Mouse (Mus musculus): ENCODE data around the gene Rmnd5b. TPM values are rescaled to one million over a fixed set of nuclear protein-coding genes. Genes with fewer than 3 reads are reported as not detected.

Gene Rmnd5b
- polyA plus RNA-seq (2012; fragmentation: generic; extraction: Trizol), result 27.4 TPM
- long read RNA-seq, experiment 1, transcript Rmnd5b-201 (10 exons, 1,946 nt), result major isoform, 75 of 82 reads
- long read RNA-seq, experiment 1, partial matches to known transcripts, result 1 of 82 reads
- long read RNA-seq, experiment 1, other reads (novel, unspliced or antisense), result 6 of 82 reads
- long read RNA-seq, experiment 2, transcript Rmnd5b-201 (10 exons, 1,946 nt), result major isoform, 236 of 272 reads
- long read RNA-seq, experiment 2, partial matches to known transcripts, result 2 of 272 reads
- long read RNA-seq, experiment 2, other reads (novel, unspliced or antisense), result 34 of 272 reads

GRCm38 (mm10) chr11:51635525-51636322 is at the start of gene Rmnd5b:
Gene Rmnd5b (minus strand): TSS chr11:51635896.
- H3K4me3 ChIP-seq (ENCODE audit: insufficient read depth, poor library complexity, severe bottlenecking), result peak within 1 kb of the TSS; percentile 59

GRCm38 (mm10) chr11:51681976-51682374 is 46.3 kb upstream of the Rmnd5b start:
- TF ChIP-seq FOSL1 (IDR thresholded peaks at IDR 0.05; ENCODE audit: insufficient read depth, low read length, poor library complexity, severe bottlenecking) (no peak), MYOG (IDR thresholded peaks at IDR 0.05; ENCODE audit: control insufficient read depth, extremely low read depth, insufficient read length) (no peak), MAX (IDR thresholded peaks at IDR 0.05) (no peak), CEBPB (IDR thresholded peaks at IDR 0.05; ENCODE audit: low read depth) (no peak), CTCF (IDR thresholded peaks at IDR 0.05; ENCODE audit: control insufficient read depth, insufficient read depth, insufficient read length) (no peak)
- H3K4me3 ChIP-seq (ENCODE audit: insufficient read depth, poor library complexity, severe bottlenecking), result no peak overlapping the region
- no peaks in the 10 kb centered on the region for H3K27me3 ChIP-seq (ENCODE audit: control insufficient read depth, insufficient read depth, insufficient read length)
- H3K79me3 ChIP-seq (ENCODE audit: low read depth), result no peaks in the 10 kb centered on the region
- H3K36me3 ChIP-seq (ENCODE audit: control insufficient read depth, insufficient read depth), result peaks cover 15% of the 10 kb centered on the region
- peak overlapping the region; percentile 14 for H3ac ChIP-seq (ENCODE audit: control insufficient read depth, insufficient read length, low read depth)
- H3K79me2 ChIP-seq (ENCODE audit: control insufficient read depth, insufficient read depth), result peaks cover 6% of the 10 kb centered on the region

More at GRCm38 (mm10) chr11:51635525-51636322, at the start of gene Rmnd5b:
- peaks cover 2% of the 10 kb centered on the region for H3K79me3 ChIP-seq (ENCODE audit: low read depth)
- H3ac ChIP-seq (ENCODE audit: control insufficient read depth, insufficient read length, low read depth), result peak within 1 kb of the TSS; percentile 66
- H3K27me3 ChIP-seq (ENCODE audit: control insufficient read depth, insufficient read depth, insufficient read length), result no peaks in the 10 kb centered on the region
- peaks cover 25% of the 10 kb centered on the region for H3K79me2 ChIP-seq (ENCODE audit: control insufficient read depth, insufficient read depth)
- no peaks in the 10 kb centered on the region for H3K36me3 ChIP-seq (ENCODE audit: control insufficient read depth, insufficient read depth)
- TF ChIP-seq MAX (IDR thresholded peaks at IDR 0.05) (peak; percentile 73), MYOG (IDR thresholded peaks at IDR 0.05; ENCODE audit: control insufficient read depth, extremely low read depth, insufficient read length) (no peak), USF1 (IDR thresholded peaks at IDR 0.05; ENCODE audit: low read depth) (no peak)

- peaks cover under 1% of the 10 kb centered on the region for H3K79me2 ChIP-seq (ENCODE audit: control insufficient read depth, insufficient read depth)
- TF ChIP-seq CEBPB (IDR thresholded peaks at IDR 0.05; ENCODE audit: low read depth) (no peak), MAX (IDR thresholded peaks at IDR 0.05) (no peak), FOSL1 (IDR thresholded peaks at IDR 0.05; ENCODE audit: insufficient read depth, low read length, poor library complexity, severe bottlenecking) (no peak), CTCF (IDR thresholded peaks at IDR 0.05; ENCODE audit: control insufficient read depth, insufficient read depth, insufficient read length) (peak; percentile 75)
- no peak overlapping the region for H3K4me3 ChIP-seq (ENCODE audit: insufficient read depth, poor library complexity, severe bottlenecking)
- no peaks in the 10 kb centered on the region for H3K79me3 ChIP-seq (ENCODE audit: low read depth)
- H3ac ChIP-seq (ENCODE audit: control insufficient read depth, insufficient read length, low read depth), result peak overlapping the region; percentile 30
- peaks cover 15% of the 10 kb centered on the region for H3K36me3 ChIP-seq (ENCODE audit: control insufficient read depth, insufficient read depth)
- no peaks in the 10 kb centered on the region for H3K27me3 ChIP-seq (ENCODE audit: control insufficient read depth, insufficient read depth, insufficient read length)
Measured at GRCm38 (mm10) chr11:51681324-51681975, 45.8 kb upstream of the Rmnd5b start.

GRCm38 (mm10) chr11:51679466-51679865 is 43.8 kb upstream of the Rmnd5b start:
- TF ChIP-seq CEBPB (IDR thresholded peaks at IDR 0.05; ENCODE audit: low read depth) (no peak), MYOD1 (IDR thresholded peaks at IDR 0.05; ENCODE audit: control insufficient read depth, insufficient read length, low read depth) (no peak), MAX (IDR thresholded peaks at IDR 0.05) (no peak), CTCF (IDR thresholded peaks at IDR 0.05; ENCODE audit: control insufficient read depth, insufficient read depth, insufficient read length) (no peak), MYOG (IDR thresholded peaks at IDR 0.05; ENCODE audit: control insufficient read depth, extremely low read depth, insufficient read length) (no peak), USF1 (IDR thresholded peaks at IDR 0.05; ENCODE audit: low read depth) (no peak), FOSL1 (IDR thresholded peaks at IDR 0.05; ENCODE audit: insufficient read depth, low read length, poor library complexity, severe bottlenecking) (no peak)
- Histone ChIP-seq H3K36me3 (ENCODE audit: control insufficient read depth, insufficient read depth) (no peaks in the 10 kb centered on the region), H3K79me2 (ENCODE audit: control insufficient read depth, insufficient read depth) (no peaks in the 10 kb centered on the region), H3K79me3 (ENCODE audit: low read depth) (no peaks in the 10 kb centered on the region), H3K27me3 (ENCODE audit: control insufficient read depth, insufficient read depth, insufficient read length) (no peaks in the 10 kb centered on the region), H3K4me3 (ENCODE audit: insufficient read depth, poor library complexity, severe bottlenecking) (no peak overlapping the region), H3ac (ENCODE audit: control insufficient read depth, insufficient read length, low read depth) (no peak overlapping the region)

- Histone ChIP-seq H3K79me3 (ENCODE audit: low read depth) (no peaks in the 10 kb centered on the region), H3K4me3 (ENCODE audit: insufficient read depth, poor library complexity, severe bottlenecking) (no peak overlapping the region), H3K79me2 (ENCODE audit: control insufficient read depth, insufficient read depth) (no peaks in the 10 kb centered on the region), H3K36me3 (ENCODE audit: control insufficient read depth, insufficient read depth) (no peaks in the 10 kb centered on the region), H3ac (ENCODE audit: control insufficient read depth, insufficient read length, low read depth) (no peak overlapping the region), H3K27me3 (ENCODE audit: control insufficient read depth, insufficient read depth, insufficient read length) (no peaks in the 10 kb centered on the region)
- TF ChIP-seq MYOG (IDR thresholded peaks at IDR 0.05; ENCODE audit: control insufficient read depth, extremely low read depth, insufficient read length) (no peak), USF1 (IDR thresholded peaks at IDR 0.05; ENCODE audit: low read depth) (no peak), FOSL1 (IDR thresholded peaks at IDR 0.05; ENCODE audit: insufficient read depth, low read length, poor library complexity, severe bottlenecking) (no peak), MYOD1 (IDR thresholded peaks at IDR 0.05; ENCODE audit: control insufficient read depth, insufficient read length, low read depth) (no peak), CTCF (IDR thresholded peaks at IDR 0.05; ENCODE audit: control insufficient read depth, insufficient read depth, insufficient read length) (no peak), MAX (IDR thresholded peaks at IDR 0.05) (no peak), CEBPB (IDR thresholded peaks at IDR 0.05; ENCODE audit: low read depth) (no peak)
Measured at GRCm38 (mm10) chr11:51677737-51678418, 42.2 kb upstream of the Rmnd5b start.

Data from C2C12 (cell line).